Mouse (Mus musculus) cerebellum, adult 2 months (tissue): Measurements from ENCODE around the gene Prmt7. TPM values are rescaled to one million over a fixed set of nuclear protein-coding genes. Genes with fewer than 3 reads are reported as not detected.

ENCODE experiments used
- DNase-seq, 2 experiments: peaks; one replicate each; pipeline ENCODE4 v3.0.0; 2021
- H3K27ac ChIP-seq: fragments of 200-500 bp; 2 replicates; pipeline ENCODE4 v1.5.1; 2012; ENCODE audit warnings: low read length, control low read depth, inconsistent platforms; ENCODE audit not compliant: insufficient read depth
- H3K27me3 ChIP-seq: fragments of 200-500 bp; 2 replicates; pipeline ENCODE4 v1.6.1; 2012; ENCODE audit warnings: inconsistent platforms, mild to moderate bottlenecking, low read length, moderate library complexity; ENCODE audit not compliant: control insufficient read depth, insufficient read depth
- H3K4me1 ChIP-seq: fragments of 200-500 bp; 2 replicates; pipeline ENCODE4 v1.6.1; 2011; ENCODE audit warnings: low read length; ENCODE audit not compliant: control insufficient read depth, insufficient read depth
- H3K4me3 ChIP-seq: fragments of 200-500 bp; replicated peaks from 2 replicates; pipeline ENCODE3; 2011; ENCODE audit warnings: mild to moderate bottlenecking, low read depth, low read length, control low read depth; ENCODE audit not compliant: insufficient read depth
- CTCF ChIP-seq: fragments of 200-500 bp; IDR thresholded peaks from 2 replicates; pipeline ENCODE4 v1.5.1; 2011; ENCODE audit warnings: low read depth, mild to moderate bottlenecking, control low read depth, low read length, moderate library complexity, borderline replicate concordance; ENCODE audit not compliant: insufficient read depth
- POLR2A ChIP-seq: fragments of 200-500 bp; IDR thresholded peaks from 2 replicates; pipeline ENCODE4 v1.6.1; 2011; ENCODE audit warnings: low read length, control low read depth, borderline replicate concordance; ENCODE audit not compliant: insufficient read depth
- WGBS: fragments of 180-500 bp; shearing (Covaris S2); methylation state at CpG from one replicate; pipeline ENCODE4 v1.1.7; 2018; 5-methylcytosine and 5-hydroxymethylcytosine counted together
- polyA plus RNA-seq: library from polyadenylated mRNA; depleted of rRNA; stranded (reverse); fragments of >200 nt; gene quantifications from 2 replicates; pipeline ENCODE4 v1.2.3, GENCODE M21; 2012

Prmt7 gene
- polyA plus RNA-seq, 1 experiment: 36.1 TPM

GRCm38 (mm10) chr8:106280154-106280553, 69.4 kb downstream of the Prmt7 start:
- 65% methylated on average over 5 of the region's 5 CpGs for WGBS
- H3K4me3 ChIP-seq: no peak overlapping the region
- H3K27ac ChIP-seq: no peak overlapping the region
- H3K4me1 ChIP-seq: no peaks in the 10 kb centered on the region
- H3K27me3 ChIP-seq: no peaks in the 10 kb centered on the region
- DNase-seq: no peak
- TF ChIP-seq POLR2A (no peak), CTCF (no peak)

DNA sequence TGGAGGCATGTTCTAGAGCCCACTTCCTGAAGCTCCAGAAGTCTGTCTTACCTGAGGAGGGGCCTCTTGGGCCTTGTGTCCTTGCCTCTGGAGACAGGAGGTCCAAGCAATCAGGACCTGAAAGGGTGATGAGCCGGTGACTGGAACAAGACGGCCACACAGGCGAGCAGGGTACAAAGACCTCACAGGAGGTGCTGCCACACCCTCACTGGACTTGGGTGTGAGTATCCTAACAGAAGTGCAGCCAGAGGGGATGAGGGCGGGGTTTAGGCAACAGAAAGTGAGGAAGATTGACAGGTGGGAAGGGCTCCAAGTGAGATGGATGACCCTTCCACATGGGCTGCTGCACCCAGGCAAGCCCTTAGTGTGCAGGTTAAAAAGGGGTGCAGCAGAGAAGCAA, 70.1 kb downstream of the Prmt7 start:
- Histone ChIP-seq H3K27me3 (no peaks in the 10 kb centered on the region), H3K4me3 (no peak overlapping the region), H3K4me1 (no peaks in the 10 kb centered on the region), H3K27ac (no peak overlapping the region)
- DNase-seq: no peak
- TF ChIP-seq POLR2A: no peak
- no peak for TF ChIP-seq CTCF
- WGBS: 49% methylated on average over 4 of the region's 4 CpGs

GRCm38 (mm10) chr8:106287445-106287844, 76.7 kb downstream of the Prmt7 start:
- Histone ChIP-seq H3K4me3 (no peak overlapping the region), H3K27me3 (no peaks in the 10 kb centered on the region), H3K27ac (no peak overlapping the region), H3K4me1 (peaks cover 4% of the 10 kb centered on the region)
- WGBS: 56% methylated on average over 2 of the region's 2 CpGs
- DNase-seq: no peak
- TF ChIP-seq CTCF (no peak), POLR2A (no peak)

- no peak for TF ChIP-seq CTCF
- no peak for TF ChIP-seq POLR2A
- Histone ChIP-seq H3K4me1 (peaks cover 4% of the 10 kb centered on the region), H3K27ac (no peak overlapping the region), H3K27me3 (no peaks in the 10 kb centered on the region), H3K4me3 (no peak overlapping the region)
- 44% methylated on average over 3 of the region's 3 CpGs for WGBS
- no peak for DNase-seq
Measured at GRCm38 (mm10) chr8:106288732-106289131, 78.0 kb downstream of the Prmt7 start.

- WGBS: 72% methylated on average over 7 of the region's 7 CpGs
- TF ChIP-seq POLR2A (no peak), CTCF (no peak)
- Histone ChIP-seq H3K4me1 (peaks cover 4% of the 10 kb centered on the region), H3K27ac (no peak overlapping the region), H3K27me3 (no peaks in the 10 kb centered on the region), H3K4me3 (no peak overlapping the region)
- no peak for DNase-seq
Measured at GRCm38 (mm10) chr8:106289464-106289863, 78.7 kb downstream of the Prmt7 start.

DNA sequence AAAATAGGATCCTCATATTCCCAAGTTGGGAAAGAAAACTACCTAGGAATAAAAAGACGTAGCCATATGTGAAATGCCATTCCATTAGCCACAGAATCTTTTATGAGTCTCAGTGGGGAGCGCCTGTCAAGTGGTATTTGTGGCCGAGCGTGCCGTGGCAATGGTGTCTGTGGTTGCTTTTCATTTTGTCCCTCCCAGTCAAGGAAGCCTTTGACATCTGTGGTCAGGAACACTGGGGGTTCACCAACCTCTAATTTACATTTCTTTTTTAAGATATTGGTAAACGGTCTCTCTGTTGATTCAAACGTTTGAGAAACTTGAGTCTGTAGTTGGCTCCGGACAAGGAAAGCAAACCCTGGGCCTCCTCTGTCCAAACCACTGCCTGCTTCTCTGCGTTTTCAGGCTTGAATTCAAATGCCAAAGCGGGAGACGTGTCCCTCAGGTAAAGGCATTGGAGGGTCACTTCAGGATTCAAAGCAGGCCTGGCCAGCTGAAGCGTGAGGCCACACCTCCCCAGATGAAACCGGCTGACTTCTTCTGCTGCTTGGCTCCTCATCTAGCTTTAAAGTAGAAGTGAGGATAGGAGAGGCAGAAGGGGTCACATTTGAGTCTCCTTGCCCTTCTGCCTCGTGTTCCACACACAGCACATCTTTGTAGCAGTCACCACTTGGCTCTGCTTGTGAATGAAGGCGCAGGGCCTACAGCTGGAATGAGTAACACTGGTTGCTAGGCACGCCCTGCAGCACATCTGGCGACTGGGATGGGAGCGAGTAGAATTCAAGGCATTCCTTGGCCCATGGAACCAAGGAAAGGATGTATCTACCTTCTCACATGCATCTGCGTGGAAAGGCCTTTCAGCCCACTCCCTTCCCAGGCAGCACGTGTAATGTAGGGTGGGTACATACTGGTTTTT, 82.0 kb downstream of the Prmt7 start:
- H3K4me3 ChIP-seq: no peak overlapping the region
- 78% methylated on average over 20 of the region's 20 CpGs for WGBS
- no peaks in the 10 kb centered on the region for H3K27me3 ChIP-seq
- H3K27ac ChIP-seq: no peak overlapping the region
- TF ChIP-seq CTCF (no peak), POLR2A (no peak)
- peaks cover 4% of the 10 kb centered on the region for H3K4me1 ChIP-seq
- DNase-seq: no peak

DNA sequence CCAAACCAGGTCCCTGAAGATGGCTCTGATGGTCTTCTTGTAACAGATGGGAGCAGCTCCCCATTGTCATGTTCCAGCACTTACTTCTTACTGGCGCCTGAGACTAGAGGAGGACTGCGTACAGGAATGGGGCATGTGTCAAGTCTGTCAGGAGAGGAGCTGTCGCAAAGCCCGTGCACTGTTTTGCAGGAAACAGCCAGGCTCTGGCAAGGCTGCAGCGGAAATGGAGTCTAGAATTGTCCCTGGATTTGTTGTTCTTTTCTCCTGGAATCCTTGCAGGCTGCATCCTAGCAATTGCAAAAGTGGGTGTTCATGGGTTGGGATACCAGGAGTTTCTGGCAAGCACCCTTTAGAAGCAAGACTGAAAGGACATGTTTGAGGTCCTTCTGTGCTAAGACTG, 87.5 kb downstream of the Prmt7 start:
- Histone ChIP-seq H3K27me3 (no peaks in the 10 kb centered on the region), H3K27ac (no peak overlapping the region), H3K4me1 (no peaks in the 10 kb centered on the region; the same call in 1 of the 2 replicates), H3K4me3 (no peak overlapping the region)
- no peak for DNase-seq
- WGBS: 48% methylated on average over 5 of the region's 5 CpGs
- TF ChIP-seq CTCF (no peak), POLR2A (no peak)

- 73% methylated on average over 1 of the region's 1 CpGs for WGBS
- Histone ChIP-seq H3K27me3 (no peaks in the 10 kb centered on the region), H3K27ac (no peak overlapping the region), H3K4me1 (no peaks in the 10 kb centered on the region; the same call in 1 of the 2 replicates), H3K4me3 (no peak overlapping the region)
- no peak for DNase-seq
- TF ChIP-seq POLR2A (no peak), CTCF (no peak)
Measured at GRCm38 (mm10) chr8:106298846-106299245, 88.1 kb downstream of the Prmt7 start.
